Mouse (Mus musculus) ES-E14 (cell line): Measurements from ENCODE around the gene Dnmt3b.

Source experiments
- CHD2 ChIP-seq: IDR thresholded peaks from 2 replicates; pipeline ENCODE4 v1.6.1; 2014; ENCODE audit warnings: mild to moderate bottlenecking, low read depth, low read length, inconsistent platforms
- HCFC1 ChIP-seq: IDR thresholded peaks from 2 replicates; pipeline ENCODE4 v1.6.1; 2012; ENCODE audit warnings: low read length, inconsistent platforms, borderline replicate concordance; ENCODE audit not compliant: insufficient read depth
- MAFK ChIP-seq: IDR thresholded peaks from 2 replicates; pipeline ENCODE4 v1.6.1; 2014; ENCODE audit warnings: mild to moderate bottlenecking, low read depth, low read length, inconsistent platforms; ENCODE audit not compliant: insufficient read depth
- ZC3H11A ChIP-seq: IDR thresholded peaks from 2 replicates; pipeline ENCODE4 v1.6.1; 2012; ENCODE audit warnings: low read depth, mild to moderate bottlenecking, inconsistent platforms, low read length, borderline replicate concordance
- ZNF384 ChIP-seq: IDR thresholded peaks from 2 replicates; pipeline ENCODE4 v1.6.1; 2012; ENCODE audit warnings: low read depth, low read length, inconsistent platforms

DNA sequence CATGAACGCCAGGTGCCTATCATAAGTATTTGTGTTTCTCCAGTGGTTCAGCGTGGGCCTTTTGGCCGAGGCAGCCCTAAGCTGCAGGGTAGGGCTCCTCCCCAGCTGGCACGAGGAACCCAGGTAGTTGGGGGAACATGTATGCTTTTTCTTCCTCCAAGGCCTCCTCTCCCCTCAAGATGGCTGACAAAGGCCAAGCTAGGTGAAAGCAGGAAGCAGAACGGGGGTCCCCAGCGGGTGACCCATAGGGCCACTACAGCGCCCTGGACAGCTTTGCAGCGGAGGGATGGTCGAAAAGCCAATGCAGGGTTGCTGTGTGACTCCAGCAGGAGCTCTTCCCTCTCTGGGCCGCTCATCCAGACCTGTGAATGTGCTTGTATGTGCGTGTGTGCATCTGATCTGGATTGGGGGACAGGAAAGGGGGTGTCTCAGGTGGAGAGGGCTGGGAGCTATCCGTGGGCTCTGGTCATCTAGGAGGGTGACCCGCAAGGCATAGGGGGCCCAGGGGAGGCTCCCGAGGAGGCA is 415 bp upstream of the Dnmt3b start:
- TF ChIP-seq CHD2 (no peak), MAFK (no peak), ZNF384 (no peak), ZC3H11A (no peak), HCFC1 (no peak)
